Mouse (Mus musculus): ENCODE measurements around the gene Calm4.

DNA sequence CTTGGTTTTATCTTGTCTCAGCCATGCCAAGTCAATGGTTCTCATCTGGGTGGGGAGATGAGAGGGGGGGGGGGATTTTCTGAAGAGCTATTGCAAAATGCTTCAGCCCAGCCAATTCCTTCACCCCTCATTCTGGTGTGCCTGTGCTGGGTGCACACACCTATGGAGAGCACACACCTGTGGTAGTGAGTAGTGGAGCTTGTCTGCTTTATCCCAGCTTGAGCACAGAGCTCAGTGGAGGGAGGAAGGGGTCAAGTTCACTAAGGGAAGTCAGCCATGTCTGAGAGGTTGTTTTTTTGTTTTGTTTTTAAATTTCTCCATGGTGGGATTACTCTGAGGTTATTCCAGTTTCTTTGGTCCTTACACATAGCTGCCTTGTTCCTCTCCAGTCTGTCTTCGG lies 18.7 kb downstream of the Calm4 start:
- TF ChIP-seq CTCF (IDR thresholded peaks at IDR 0.05; ENCODE audit: control insufficient read depth, insufficient read depth, low read length), result no peak
- TF ChIP-seq POLR2A (IDR thresholded peaks at IDR 0.05; ENCODE audit: borderline replicate concordance, control insufficient read depth, low read depth, low read length), result no peak
